Mouse (Mus musculus) kidney, adult 2 months (tissue): ENCODE results near the gene Pex5l.

Experiments used
- CTCF ChIP-seq: fragments of 200-500 bp; conservative IDR thresholded peaks from 2 replicates; pipeline ENCODE4 v1.5.1; 2011; ENCODE audit warnings: low read depth, mild to moderate bottlenecking, control low read depth, low read length, moderate library complexity, mixed read lengths; ENCODE audit not compliant: insufficient read depth, insufficient read length
- POLR2A ChIP-seq: fragments of 200-500 bp; IDR thresholded peaks from one replicate; pipeline ENCODE4 v1.6.1; 2011; ENCODE audit warnings: low read depth, low read length, control low read depth

GRCm38 (mm10) chr3:33090001-33090400 is 53.0 kb downstream of the Pex5l start:
- TF ChIP-seq CTCF = no peak
- no peak for TF ChIP-seq POLR2A
